Mouse (Mus musculus) limb, embryonic 13.5 days (tissue): Measurements from ENCODE around the gene Cabcoco1. TPM values are rescaled to one million over a fixed set of nuclear protein-coding genes. Genes with fewer than 3 reads are reported as not detected.

ENCODE experiments used
- ATAC-seq: fragments of 200-750 bp; cut with Nextera tagmentation; 2 replicates; pipeline ENCODE4 v1.8.0; 2017; ENCODE audit warnings: low read depth, moderate number of reproducible peaks, moderate TSS enrichment; ENCODE audit not compliant: low FRiP score
- H3K27ac ChIP-seq: fragments of 300-500 bp; sonication (generic); 2 replicates; pipeline ENCODE4 v1.5.1; 2015; ENCODE audit warnings: inconsistent platforms, mild to moderate bottlenecking, moderate library complexity
- H3K27me3 ChIP-seq: fragments of 300-500 bp; sonication (generic); 2 replicates; pipeline ENCODE4 v1.6.1; 2015; ENCODE audit warnings: mild to moderate bottlenecking, inconsistent platforms
- H3K36me3 ChIP-seq: fragments of 300-500 bp; sonication (generic); 2 replicates; pipeline ENCODE4 v1.6.1; 2015; ENCODE audit warnings: inconsistent platforms, mild to moderate bottlenecking, moderate library complexity
- H3K4me1 ChIP-seq: fragments of 300-500 bp; sonication (generic); 2 replicates; pipeline ENCODE4 v1.6.1; 2015; ENCODE audit warnings: inconsistent platforms
- H3K4me2 ChIP-seq: fragments of 300-500 bp; sonication (generic); replicated peaks from 2 replicates; pipeline ENCODE4 v1.6.1; 2015; ENCODE audit warnings: inconsistent platforms, mild to moderate bottlenecking, moderate library complexity
- H3K4me3 ChIP-seq: fragments of 300-500 bp; sonication (generic); 2 replicates; pipeline ENCODE4 v1.5.1; 2015; ENCODE audit warnings: moderate library complexity, mild to moderate bottlenecking, inconsistent platforms
- H3K9ac ChIP-seq: fragments of 300-500 bp; sonication (generic); 2 replicates; pipeline ENCODE4 v1.6.1; 2015; ENCODE audit warnings: mild to moderate bottlenecking, inconsistent platforms
- H3K9me3 ChIP-seq: fragments of 300-500 bp; sonication (generic); 2 replicates; pipeline ENCODE4 v1.6.1; 2016; ENCODE audit warnings: inconsistent platforms
- WGBS: fragments of 180-500 bp; shearing (Covaris S2); methylation state at CpG from one replicate; pipeline ENCODE4 v1.1.7; 2015; 5-methylcytosine and 5-hydroxymethylcytosine counted together
- polyA plus RNA-seq: library from polyadenylated mRNA; unstranded; fragments of >200 nt; fragmentation: Nextera tagmentation; extraction: Ambion mirVana; gene quantifications from 2 replicates; pipeline ENCODE4 v1.2.1, GENCODE M21; 2015

The Cabcoco1 gene
- polyA plus RNA-seq, 1 experiment from 2014 or later: 1.1 TPM

GRCm38 (mm10) chr10:68550668-68551267 lies 9.1 kb upstream of the Cabcoco1 start:
- Histone ChIP-seq H3K4me2 (no peak overlapping the region), H3K27ac (no peak overlapping the region), H3K27me3 (no peaks in the 10 kb centered on the region), H3K4me1 (no peaks in the 10 kb centered on the region), H3K9me3 (no peaks in the 10 kb centered on the region), H3K9ac (no peak overlapping the region), H3K4me3 (no peak overlapping the region), H3K36me3 (no peaks in the 10 kb centered on the region)
- ATAC-seq: no peak
- WGBS: 88% methylated on average over 9 of the region's 9 CpGs

- Histone ChIP-seq H3K27me3 (no peaks in the 10 kb centered on the region), H3K9ac (no peak overlapping the region), H3K4me1 (peaks cover 32% of the 10 kb centered on the region), H3K4me3 (no peak overlapping the region), H3K4me2 (no peak overlapping the region), H3K27ac (peak overlapping the region; percentile 75), H3K9me3 (no peaks in the 10 kb centered on the region), H3K36me3 (no peaks in the 10 kb centered on the region)
- 14% methylated on average over 3 of the region's 3 CpGs for WGBS
- 0 out of 2 replicates have a peak, but pooled peaks have one; percentile 55 for ATAC-seq
Observed at GRCm38 (mm10) chr10:68543107-68543506, 1.4 kb upstream of the Cabcoco1 start.

GRCm38 (mm10) chr10:68541943-68542420 lies 286 bp upstream of the Cabcoco1 start:
- Histone ChIP-seq H3K4me3 (peak overlapping the region; percentile 43), H3K36me3 (no peaks in the 10 kb centered on the region), H3K9me3 (no peaks in the 10 kb centered on the region), H3K27me3 (no peaks in the 10 kb centered on the region), H3K4me1 (peaks cover 32% of the 10 kb centered on the region), H3K27ac (peak overlapping the region; percentile 48), H3K4me2 (peak overlapping the region; percentile 73), H3K9ac (peak overlapping the region; percentile 43; the same call in 1 of the 2 replicates)
- WGBS: 34% methylated on average over 7 of the region's 7 CpGs
- no peak for ATAC-seq

GRCm38 (mm10) chr10:68540612-68541011 lies 1.1 kb downstream of the Cabcoco1 start:
- Histone ChIP-seq H3K27me3 (no peaks in the 10 kb centered on the region), H3K36me3 (no peaks in the 10 kb centered on the region), H3K4me1 (peaks cover 36% of the 10 kb centered on the region), H3K27ac (no peak overlapping the region), H3K9me3 (no peaks in the 10 kb centered on the region), H3K4me2 (no peak overlapping the region), H3K9ac (no peak overlapping the region), H3K4me3 (no peak overlapping the region)
- 52% methylated on average over 3 of the region's 3 CpGs for WGBS
- no peak for ATAC-seq

GRCm38 (mm10) chr10:68537261-68537950 lies 4.3 kb downstream of the Cabcoco1 start:
- no peak for ATAC-seq
- WGBS: 70% methylated on average over 4 of the region's 4 CpGs
- Histone ChIP-seq H3K36me3 (no peaks in the 10 kb centered on the region), H3K9ac (no peak overlapping the region), H3K4me3 (no peak overlapping the region), H3K4me2 (no peak overlapping the region), H3K27ac (no peak overlapping the region), H3K27me3 (no peaks in the 10 kb centered on the region), H3K9me3 (no peaks in the 10 kb centered on the region), H3K4me1 (peaks cover 24% of the 10 kb centered on the region)

- no peak for ATAC-seq
- H3K27ac ChIP-seq: no peak overlapping the region
- no peak overlapping the region for H3K9ac ChIP-seq
- no peaks in the 10 kb centered on the region for H3K27me3 ChIP-seq
- H3K4me2 ChIP-seq: no peak overlapping the region
- WGBS: 81% methylated on average over 10 of the region's 10 CpGs
- H3K4me3 ChIP-seq: no peak overlapping the region
- no peaks in the 10 kb centered on the region for H3K36me3 ChIP-seq
- H3K9me3 ChIP-seq: no peaks in the 10 kb centered on the region
- peaks cover 17% of the 10 kb centered on the region for H3K4me1 ChIP-seq
Observed at GRCm38 (mm10) chr10:68529364-68530049, 12.2 kb downstream of the Cabcoco1 start.

GRCm38 (mm10) chr10:68528958-68529357 lies 12.7 kb downstream of the Cabcoco1 start:
- no peaks in the 10 kb centered on the region for H3K9me3 ChIP-seq
- no peak overlapping the region for H3K4me3 ChIP-seq
- WGBS: 30% methylated on average over 8 of the region's 8 CpGs
- ATAC-seq: no peak
- H3K4me1 ChIP-seq: peaks cover 17% of the 10 kb centered on the region
- H3K36me3 ChIP-seq: no peaks in the 10 kb centered on the region
- no peak overlapping the region for H3K4me2 ChIP-seq
- H3K27me3 ChIP-seq: no peaks in the 10 kb centered on the region
- H3K27ac ChIP-seq: no peak overlapping the region
- H3K9ac ChIP-seq: no peak overlapping the region

GRCm38 (mm10) chr10:68522106-68522505 lies 19.6 kb downstream of the Cabcoco1 start:
- no peaks in the 10 kb centered on the region for H3K36me3 ChIP-seq
- 0 out of 2 replicates have a peak, but pooled peaks cover 5% of the 10 kb centered on the region for H3K4me1 ChIP-seq
- H3K4me3 ChIP-seq: no peak overlapping the region
- H3K4me2 ChIP-seq: no peak overlapping the region
- no peak overlapping the region for H3K9ac ChIP-seq
- no peaks in the 10 kb centered on the region for H3K9me3 ChIP-seq
- no peak for ATAC-seq
- no peaks in the 10 kb centered on the region for H3K27me3 ChIP-seq
- H3K27ac ChIP-seq: no peak overlapping the region
- 71% methylated on average over 4 of the region's 4 CpGs for WGBS

GRCm38 (mm10) chr10:68512433-68513019 lies 29.2 kb downstream of the Cabcoco1 start:
- no peak overlapping the region for H3K4me3 ChIP-seq
- no peak overlapping the region for H3K4me2 ChIP-seq
- no peak for ATAC-seq
- no peak overlapping the region for H3K9ac ChIP-seq
- H3K27me3 ChIP-seq: no peaks in the 10 kb centered on the region
- H3K4me1 ChIP-seq: 0 out of 2 replicates have a peak, but pooled peaks cover 2% of the 10 kb centered on the region
- H3K36me3 ChIP-seq: no peaks in the 10 kb centered on the region
- no peaks in the 10 kb centered on the region for H3K9me3 ChIP-seq
- H3K27ac ChIP-seq: no peak overlapping the region
- 83% methylated on average over 8 of the region's 8 CpGs for WGBS

- Histone ChIP-seq H3K27me3 (no peaks in the 10 kb centered on the region), H3K9me3 (no peaks in the 10 kb centered on the region), H3K4me1 (peaks cover 13% of the 10 kb centered on the region; the same call in 1 of the 2 replicates), H3K4me2 (no peak overlapping the region), H3K9ac (no peak overlapping the region), H3K4me3 (no peak overlapping the region), H3K36me3 (no peaks in the 10 kb centered on the region), H3K27ac (no peak overlapping the region)
- no peak for ATAC-seq
- WGBS: 84% methylated on average over 3 of the region's 3 CpGs
Observed at GRCm38 (mm10) chr10:68507741-68508140, 34.0 kb downstream of the Cabcoco1 start.

GRCm38 (mm10) chr10:68506242-68506641 lies 35.5 kb downstream of the Cabcoco1 start:
- Histone ChIP-seq H3K4me3 (no peak overlapping the region), H3K36me3 (no peaks in the 10 kb centered on the region), H3K27ac (no peak overlapping the region), H3K4me1 (peaks cover 13% of the 10 kb centered on the region; the same call in 1 of the 2 replicates), H3K9me3 (no peaks in the 10 kb centered on the region), H3K27me3 (no peaks in the 10 kb centered on the region), H3K9ac (no peak overlapping the region), H3K4me2 (no peak overlapping the region)
- WGBS: 85% methylated on average over 4 of the region's 4 CpGs
- ATAC-seq: no peak
